Mouse (Mus musculus) stomach, postnatal 0 days (tissue): Measurements from ENCODE around the gene Fam131c. TPM values are rescaled to one million over a fixed set of nuclear protein-coding genes. Genes with fewer than 3 reads are reported as not detected.

Source experiments
- ATAC-seq: fragments of 200-750 bp; cut with Nextera tagmentation; 2 replicates; pipeline ENCODE4 v1.8.0; 2017; ENCODE audit not compliant: low FRiP score, low TSS enrichment
- DNase-seq: peaks from one replicate; pipeline ENCODE4 v3.0.0-alpha.2; 2016; ENCODE audit warnings: low spot score
- H3K27ac ChIP-seq: fragments of 300-500 bp; sonication (generic); replicated peaks from 2 replicates; pipeline ENCODE4 v1.5.1; 2014; ENCODE audit warnings: mild to moderate bottlenecking, control low read depth
- H3K27me3 ChIP-seq: fragments of 300-500 bp; sonication (generic); 2 replicates; pipeline ENCODE4 v1.6.1; 2014; ENCODE audit warnings: low read length; ENCODE audit not compliant: control insufficient read depth, insufficient read depth
- H3K36me3 ChIP-seq: fragments of 300-500 bp; sonication (generic); 2 replicates; pipeline ENCODE4 v1.6.1; 2014; ENCODE audit warnings: low read length, mixed read lengths; ENCODE audit not compliant: control insufficient read depth, insufficient read depth
- H3K4me1 ChIP-seq: fragments of 300-500 bp; sonication (generic); replicated peaks from 2 replicates; pipeline ENCODE4 v1.6.1; 2014; ENCODE audit warnings: antibody characterized with exemption; ENCODE audit not compliant: control insufficient read depth, insufficient read depth
- H3K4me2 ChIP-seq: fragments of 300-500 bp; sonication (generic); replicated peaks from 2 replicates; pipeline ENCODE4 v1.6.1; 2014; ENCODE audit warnings: low read depth, mild to moderate bottlenecking, control low read depth, moderate library complexity
- H3K4me3 ChIP-seq: fragments of 300-500 bp; sonication (generic); 2 replicates; pipeline ENCODE4 v1.5.1; 2014; ENCODE audit warnings: low read depth, low read length, control low read depth
- H3K9ac ChIP-seq: fragments of 300-500 bp; sonication (generic); 2 replicates; pipeline ENCODE4 v1.6.1; 2014; ENCODE audit warnings: mild to moderate bottlenecking, low read length, control low read depth, mixed read lengths
- H3K9me3 ChIP-seq: fragments of 300-500 bp; sonication (generic); 2 replicates; pipeline ENCODE4 v1.6.1; 2016; ENCODE audit warnings: low read length; ENCODE audit not compliant: control insufficient read depth
- CTCF ChIP-seq: IDR thresholded peaks from 2 replicates; pipeline ENCODE4 v1.5.1; 2016; ENCODE audit warnings: antibody characterized with exemption, low read depth, mild to moderate bottlenecking, moderate library complexity
- EP300 ChIP-seq: optimal IDR thresholded peaks from 2 replicates; pipeline ENCODE3; 2016; ENCODE audit warnings: antibody characterized with exemption
- WGBS: fragments of 180-500 bp; shearing (Covaris S2); extraction: QIAGEN DNeasy Blood & Tissue Kit; methylation state at CpG from one replicate; pipeline ENCODE4 v1.1.7; 2014; 5-methylcytosine and 5-hydroxymethylcytosine counted together
- polyA plus RNA-seq: library from polyadenylated mRNA; unstranded; fragments of >200 nt; fragmentation: Nextera tagmentation; extraction: Ambion mirVana; gene quantifications from 2 replicates; pipeline ENCODE4 v1.2.1, GENCODE M21; 2015

Gene Fam131c
- polyA plus RNA-seq, 1 experiment from 2014 or later, result 3.4 TPM

GRCm38 (mm10) chr4:141415924-141416323, 47.9 kb downstream of the Fam131c start, which contains the start of gene Clcnkb:
Gene Clcnkb, minus strand, starts transcription at chr4:141416014.
- no peaks in the 10 kb centered on the region for H3K27me3 ChIP-seq
- WGBS, result 62% methylated on average over 7 of the region's 7 CpGs
- ATAC-seq (no peak), DNase-seq (no peak)
- H3K4me3 ChIP-seq, result no peak within 1 kb of the TSS
- H3K27ac ChIP-seq, result no peak within 1 kb of the TSS
- H3K9me3 ChIP-seq, result no peaks in the 10 kb centered on the region
- no peak within 1 kb of the TSS for H3K4me2 ChIP-seq
- TF ChIP-seq CTCF (no peak), EP300 (no peak)
- no peak within 1 kb of the TSS for H3K9ac ChIP-seq
- 0 out of 2 replicates have a peak, but pooled peaks cover 2% of the 10 kb centered on the region for H3K4me1 ChIP-seq
- H3K36me3 ChIP-seq, result no peaks in the 10 kb centered on the region

GRCm38 (mm10) chr4:141419398-141420191, 51.6 kb downstream of the Fam131c start:
- WGBS, result 65% methylated on average over 27 of the region's 27 CpGs
- TF ChIP-seq EP300, result no peak
- TF ChIP-seq CTCF, result no peak
- Histone ChIP-seq H3K4me1 (0 out of 2 replicates have a peak, but pooled peaks cover 4% of the 10 kb centered on the region), H3K27me3 (no peaks in the 10 kb centered on the region), H3K4me3 (no peak overlapping the region), H3K27ac (no peak overlapping the region), H3K4me2 (no peak overlapping the region), H3K9ac (no peak overlapping the region), H3K9me3 (no peaks in the 10 kb centered on the region), H3K36me3 (no peaks in the 10 kb centered on the region)
- ATAC-seq (no peak), DNase-seq (no peak)

- peak within 1 kb of the TSS; percentile 55 for H3K4me2 ChIP-seq
- H3K36me3 ChIP-seq, result no peaks in the 10 kb centered on the region
- H3K4me3 ChIP-seq, result peak within 1 kb of the TSS; percentile 27
- peak within 1 kb of the TSS; percentile 74 for H3K27ac ChIP-seq
- ATAC-seq (no peak), DNase-seq (no peak)
- no peaks in the 10 kb centered on the region for H3K9me3 ChIP-seq
- H3K27me3 ChIP-seq, result no peaks in the 10 kb centered on the region
- WGBS, result 51% methylated on average over 9 of the region's 9 CpGs
- H3K4me1 ChIP-seq, result 0 out of 2 replicates have a peak, but pooled peaks cover 4% of the 10 kb centered on the region
- H3K9ac ChIP-seq, result peak within 1 kb of the TSS; percentile 69
- TF ChIP-seq CTCF (no peak), EP300 (no peak)
These were observed 52.3 kb downstream of the Fam131c start, which contains the start of gene Hspb7 for GRCm38 (mm10) chr4:141420192-141420829. Gene Hspb7, plus strand, starts transcription at chr4:141420779.

- Histone ChIP-seq H3K4me3 (no peak overlapping the region), H3K4me2 (no peak overlapping the region), H3K27me3 (no peaks in the 10 kb centered on the region), H3K9ac (peak overlapping the region; percentile 69; the same call in 1 of the 2 replicates), H3K9me3 (no peaks in the 10 kb centered on the region), H3K36me3 (no peaks in the 10 kb centered on the region), H3K4me1 (peaks cover 4% of the 10 kb centered on the region; the same call in 1 of the 2 replicates), H3K27ac (peak overlapping the region; percentile 74)
- 53% methylated on average over 9 of the region's 9 CpGs for WGBS
- no peak for TF ChIP-seq CTCF
- no peak for TF ChIP-seq EP300
- DNase-seq (no peak), ATAC-seq (no peak)
These were observed 52.9 kb downstream of the Fam131c start for GRCm38 (mm10) chr4:141420886-141421285.

- 35% methylated on average over 13 of the region's 14 CpGs for WGBS
- H3K9me3 ChIP-seq, result no peaks in the 10 kb centered on the region
- no peaks in the 10 kb centered on the region for H3K27me3 ChIP-seq
- peak; percentile 39 for ATAC-seq
- H3K4me3 ChIP-seq, result peak overlapping the region; percentile 27
- peaks cover 4% of the 10 kb centered on the region; the same call in 1 of the 2 replicates for H3K4me1 ChIP-seq
- no peaks in the 10 kb centered on the region for H3K36me3 ChIP-seq
- no peak for TF ChIP-seq EP300
- peak; percentile 26 for TF ChIP-seq CTCF
- peak overlapping the region; percentile 69 for H3K9ac ChIP-seq
- DNase-seq, result peak; percentile 52
- peak overlapping the region; percentile 55 for H3K4me2 ChIP-seq
- peak overlapping the region; percentile 74 for H3K27ac ChIP-seq
These were observed 53.4 kb downstream of the Fam131c start for GRCm38 (mm10) chr4:141421423-141421822.
